ENCODE assay signal across 8 mouse cellular contexts in genomic region chr8:104394801-104395702, GRCm38 (mm10). TPM values are rescaled to one million over a fixed set of nuclear protein-coding genes. Genes with fewer than 3 reads are reported as not detected.
DNase-seq lines count a peak whose midpoint lies in the region; ATAC-seq and TF ChIP-seq lines count a peak whose summit lies in the region.

No protein-coding gene starts in this region.

- TF ChIP-seq EP300 in heart, postnatal 0 days (IDR thresholded peaks at IDR 0.05; ENCODE audit: low read depth) = no peak

- H3K4me3 ChIP-seq in heart, postnatal 0 days (ENCODE audit: low read depth, low read length) = peak overlapping the region; percentile 94
- H3K4me3 ChIP-seq in lung, embryonic 15.5 days = peak overlapping the region; percentile 87
- H3K4me3 ChIP-seq in neural tube, embryonic 15.5 days (replicated peaks) = peak overlapping the region; percentile 87

- peak overlapping the region; percentile 91 for H3K9ac ChIP-seq in heart, postnatal 0 days (replicated peaks; ENCODE audit: low read depth, low read length)
- H3K9ac ChIP-seq in lung, embryonic 15.5 days = peak overlapping the region; percentile 86
- H3K9ac ChIP-seq in neural tube, embryonic 15.5 days (replicated peaks) = peak overlapping the region; percentile 86

- TF ChIP-seq CTCF in heart, postnatal 0 days (IDR thresholded peaks at IDR 0.05; ENCODE audit: low read depth) = no peak

- H3K4me2 ChIP-seq in heart, postnatal 0 days (ENCODE audit: low read depth, low read length) = peak overlapping the region; percentile 100
- peak overlapping the region; percentile 97 for H3K4me2 ChIP-seq in lung, embryonic 15.5 days
- H3K4me2 ChIP-seq in neural tube, embryonic 15.5 days = peak overlapping the region; percentile 87

- peaks cover 19% of the 10 kb centered on the region for H3K4me1 ChIP-seq in heart, postnatal 0 days (ENCODE audit: control insufficient read depth, insufficient read depth)
- H3K4me1 ChIP-seq in lung, embryonic 15.5 days = peaks cover 22% of the 10 kb centered on the region
- H3K4me1 ChIP-seq in neural tube, embryonic 15.5 days = peaks cover 24% of the 10 kb centered on the region

- ATAC-seq in activated CD4-positive, CD25-positive, alpha-beta regulatory T cell, adult 4 months = peak; percentile 55
- peak; percentile 72 for ATAC-seq in heart, postnatal 0 days (ENCODE audit: insufficient read depth, low read depth)
- ATAC-seq in lung, embryonic 15.5 days (ENCODE audit: borderline replicate concordance, extremely low read depth, low FRiP score, low TSS enrichment) = peak; percentile 68
- peak; percentile 78 for ATAC-seq in neural tube, embryonic 15.5 days (ENCODE audit: low FRiP score)

- H3K9me3 ChIP-seq in heart, postnatal 0 days (replicated peaks; ENCODE audit: control insufficient read depth, low read length) = no peaks in the 10 kb centered on the region
- H3K9me3 ChIP-seq in lung, embryonic 15.5 days = 0 out of 2 replicates have a peak, but pooled peaks cover 5% of the 10 kb centered on the region
- H3K9me3 ChIP-seq in neural tube, embryonic 15.5 days (replicated peaks) = 0 out of 2 replicates have a peak, but pooled peaks cover 5% of the 10 kb centered on the region

- under 1% methylated on average over 75 of the region's 82 CpGs for WGBS in heart, postnatal 0 days
- under 1% methylated on average over 59 of the region's 82 CpGs for WGBS in lung, embryonic 15.5 days
- under 1% methylated on average over 82 of the region's 82 CpGs for WGBS in neural tube, embryonic 15.5 days

- H3K27ac ChIP-seq in heart, postnatal 0 days (ENCODE audit: low read depth) = peak overlapping the region; percentile 84
- peak overlapping the region; percentile 80 for H3K27ac ChIP-seq in lung, embryonic 15.5 days
- peak overlapping the region; percentile 87 for H3K27ac ChIP-seq in neural tube, embryonic 15.5 days (replicated peaks)

- no peaks in the 10 kb centered on the region for H3K36me3 ChIP-seq in heart, postnatal 0 days (replicated peaks; ENCODE audit: control insufficient read depth, insufficient read depth, low read length)
- H3K36me3 ChIP-seq in lung, embryonic 15.5 days = no peaks in the 10 kb centered on the region
- no peaks in the 10 kb centered on the region for H3K36me3 ChIP-seq in neural tube, embryonic 15.5 days

- DNase-seq in CD4-positive helper T cell, adult 2 months (ENCODE audit: low read depth, low spot score) = peak; percentile 62
- peak; percentile 52 for DNase-seq in embryo, embryonic 9.5 days (ENCODE audit: extremely low spot score)
- DNase-seq in heart, postnatal 0 days (ENCODE audit: low spot score) = no peak
- DNase-seq in kidney, postnatal 14 days = peak; percentile 67
- DNase-seq in urinary bladder, postnatal 25 days (ENCODE audit: low spot score) = peak; percentile 27

- no peaks in the 10 kb centered on the region for H3K27me3 ChIP-seq in heart, postnatal 0 days (ENCODE audit: control insufficient read depth, insufficient read depth, low read length)
- no peaks in the 10 kb centered on the region for H3K27me3 ChIP-seq in lung, embryonic 15.5 days
- H3K27me3 ChIP-seq in neural tube, embryonic 15.5 days (replicated peaks) = no peaks in the 10 kb centered on the region

RNA-seq across cellular contexts. Expression of gene Cmtm4, which starts 0.6 kb away (rescaled TPM):
- polyA plus RNA-seq in activated CD4-positive, CD25-positive, alpha-beta regulatory T cell, adult 4 months (2017; shearing (Covaris generic)) = under 1 TPM; 0.40 TPM
- 10.2 and 13.4 TPM in 2 replicates for total RNA-seq in heart, postnatal 0 days (2014; rRNA removed; ENCODE audit: low replicate concordance)
- 1.2 TPM in 2 replicates for polyA plus RNA-seq in heart, postnatal 0 days (2015; fragmentation: Nextera tagmentation; extraction: Ambion mirVana)
- polyA plus RNA-seq in lung, embryonic 15.5 days (2015; fragmentation: Nextera tagmentation; extraction: Ambion mirVana) = 2.6 and 3.0 TPM in 2 replicates
- polyA plus RNA-seq in neural tube, embryonic 15.5 days (2015; fragmentation: Nextera tagmentation; extraction: Ambion mirVana) = 2.4 and 2.6 TPM in 2 replicates

RNA-seq across cellular contexts. Expression of gene Dync1li2, which starts 47.8 kb away (rescaled TPM):
- polyA plus RNA-seq in activated CD4-positive, CD25-positive, alpha-beta regulatory T cell, adult 4 months (2017; shearing (Covaris generic)) = 10 to 100 TPM; 18.7 to 26.7 TPM
- 11.0 and 20.2 TPM in 2 replicates for total RNA-seq in heart, postnatal 0 days (2014; rRNA removed; ENCODE audit: low replicate concordance)
- polyA plus RNA-seq in heart, postnatal 0 days (2015; fragmentation: Nextera tagmentation; extraction: Ambion mirVana) = 36.5 and 38.8 TPM in 2 replicates
- polyA plus RNA-seq in lung, embryonic 15.5 days (2015; fragmentation: Nextera tagmentation; extraction: Ambion mirVana) = 61.1 and 62.2 TPM in 2 replicates
- polyA plus RNA-seq in neural tube, embryonic 15.5 days (2015; fragmentation: Nextera tagmentation; extraction: Ambion mirVana) = 83.4 and 98.1 TPM in 2 replicates

RNA-seq across cellular contexts. Expression of gene Cmtm3, which starts 55.8 kb away (rescaled TPM):
- polyA plus RNA-seq in activated CD4-positive, CD25-positive, alpha-beta regulatory T cell, adult 4 months (2017; shearing (Covaris generic)) = 10 to 100 TPM; 17.1 to 22.7 TPM
- 22.3 and 29.0 TPM in 2 replicates for total RNA-seq in heart, postnatal 0 days (2014; rRNA removed; ENCODE audit: low replicate concordance)
- polyA plus RNA-seq in heart, postnatal 0 days (2015; fragmentation: Nextera tagmentation; extraction: Ambion mirVana) = 64.6 and 65.2 TPM in 2 replicates
- 147 and 151 TPM in 2 replicates for polyA plus RNA-seq in lung, embryonic 15.5 days (2015; fragmentation: Nextera tagmentation; extraction: Ambion mirVana)
- 38.9 and 57.6 TPM in 2 replicates for polyA plus RNA-seq in neural tube, embryonic 15.5 days (2015; fragmentation: Nextera tagmentation; extraction: Ambion mirVana)
